Mouse (Mus musculus) gastrocnemius, adult 18-20 months (tissue): Measurements from ENCODE around the gene Cars. TPM values are rescaled to one million over a fixed set of nuclear protein-coding genes. Genes with fewer than 3 reads are reported as not detected.
"Not testable (repeated sequence)": the region's sequence is repeated elsewhere in the genome, so short reads cannot be mapped to it uniquely, and the experiment has no call there.

ENCODE experiments used
- DNase-seq: peaks from one replicate; pipeline ENCODE4 v3.0.0; 2021; ENCODE audit warnings: low spot score
- long read RNA-seq, 2 experiments: library from polyadenylated mRNA; stranded (forward); transcript quantifications; one replicate each; pipeline ENCODE4 v2.0.0; 2021
- total RNA-seq, 2 experiments: library from RNA; stranded (reverse); gene quantifications; 2 replicates each; pipeline ENCODE4 v1.2.3; 2021

Gene Cars
- 10 to 100 TPM; 37.3 to 39.9 TPM for total RNA-seq
- long read RNA-seq, experiment 1, transcript Cars-202 (22 exons, 2,462 nt), result major isoform, 34 of 64 reads
- long read RNA-seq, experiment 1, transcript Cars-201 (23 exons, 3,222 nt), result minor isoform, 24 of 64 reads
- long read RNA-seq, experiment 1, partial matches to known transcripts, result 2 of 64 reads
- long read RNA-seq, experiment 1, other reads (novel, unspliced or antisense), result 4 of 64 reads
- long read RNA-seq, experiment 2, transcript Cars-201 (23 exons, 3,222 nt), result major isoform, 21 of 50 reads
- long read RNA-seq, experiment 2, transcript Cars-202 (22 exons, 2,462 nt), result minor isoform, 20 of 50 reads
- long read RNA-seq, experiment 2, partial matches to known transcripts, result 5 of 50 reads
- long read RNA-seq, experiment 2, other reads (novel, unspliced or antisense), result 4 of 50 reads

DNA sequence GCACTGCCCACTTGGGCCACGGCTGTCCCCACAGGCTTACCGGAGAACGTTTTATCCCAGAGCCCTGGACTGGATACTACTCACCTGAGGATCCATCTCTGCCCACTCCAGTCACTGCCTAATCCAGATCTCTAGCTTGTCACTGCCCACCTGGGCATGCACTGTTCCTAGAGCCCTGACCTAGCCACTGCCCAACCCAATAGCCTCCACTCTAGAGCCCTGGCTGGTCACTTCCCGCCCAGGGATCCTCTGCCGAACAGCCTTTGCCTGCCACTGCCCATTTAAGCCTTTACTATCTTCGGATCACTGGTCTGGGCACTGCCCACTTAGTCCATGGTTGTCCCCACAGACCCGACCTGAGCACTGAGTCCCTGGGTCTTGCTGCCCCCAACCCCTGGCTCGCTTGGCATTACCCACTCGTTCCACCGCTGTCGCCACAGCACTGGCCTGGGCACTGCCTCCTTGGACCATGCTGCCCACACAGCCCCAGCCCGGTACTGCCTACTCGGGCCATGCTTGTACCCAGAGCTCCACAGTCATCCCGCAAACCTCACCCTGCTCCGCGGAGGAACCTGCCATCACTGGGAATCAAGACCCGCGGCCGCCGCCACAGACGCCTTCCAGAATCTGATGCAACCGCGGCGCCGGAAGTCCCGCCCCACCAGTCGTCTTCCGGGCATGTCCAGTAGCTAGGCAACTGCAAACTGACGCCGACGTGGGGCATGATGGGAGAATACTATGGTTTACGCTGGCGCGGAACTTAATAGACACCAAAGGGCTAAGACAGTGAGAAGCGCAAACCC lies at the start of gene Cars:
Cars (minus strand) TSS at position 663 of the 803 bp plus-strand sequence.
- peak; percentile 96 for DNase-seq

DNA sequence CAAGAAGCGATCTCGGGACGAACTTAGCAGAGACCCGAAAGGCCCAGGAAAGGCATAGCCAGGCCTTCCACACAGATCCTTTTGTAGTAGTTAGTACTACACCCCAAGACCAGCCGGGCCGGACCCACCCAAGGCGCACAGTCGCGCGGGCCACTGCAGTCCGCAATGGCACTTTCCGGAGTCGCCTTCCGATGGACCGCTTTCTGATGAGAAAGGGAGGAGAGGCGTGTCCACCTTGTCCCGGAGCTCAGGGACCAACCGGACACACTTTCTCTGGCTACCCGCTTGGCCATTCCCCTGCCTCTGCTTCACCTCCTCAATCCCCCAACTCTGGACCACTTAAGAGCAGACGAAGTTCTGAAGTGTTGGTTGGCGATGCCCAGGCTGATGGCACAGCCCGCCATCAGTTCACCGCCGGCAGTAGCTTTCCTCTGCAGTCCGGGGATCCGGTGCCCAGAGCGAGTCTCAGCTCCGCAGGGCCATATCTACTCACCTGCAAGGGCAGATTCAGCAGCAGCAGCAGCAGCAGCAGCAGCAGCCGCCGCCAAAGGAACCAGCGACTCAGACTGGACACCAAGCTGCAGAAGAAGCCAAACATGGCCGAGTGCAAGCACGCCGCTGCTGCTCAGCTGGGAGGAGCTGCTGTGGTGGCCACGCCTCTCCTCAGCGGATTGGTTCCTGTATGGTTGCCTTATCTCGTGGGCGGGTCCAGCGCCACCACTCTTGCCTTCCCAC lies 49.3 kb upstream of the Cars start, which contains the start of gene Tnfrsf22:
Tnfrsf22 (minus strand) TSS at position 628 of the 735 bp plus-strand sequence.
- peak; percentile 84 for DNase-seq

DNA sequence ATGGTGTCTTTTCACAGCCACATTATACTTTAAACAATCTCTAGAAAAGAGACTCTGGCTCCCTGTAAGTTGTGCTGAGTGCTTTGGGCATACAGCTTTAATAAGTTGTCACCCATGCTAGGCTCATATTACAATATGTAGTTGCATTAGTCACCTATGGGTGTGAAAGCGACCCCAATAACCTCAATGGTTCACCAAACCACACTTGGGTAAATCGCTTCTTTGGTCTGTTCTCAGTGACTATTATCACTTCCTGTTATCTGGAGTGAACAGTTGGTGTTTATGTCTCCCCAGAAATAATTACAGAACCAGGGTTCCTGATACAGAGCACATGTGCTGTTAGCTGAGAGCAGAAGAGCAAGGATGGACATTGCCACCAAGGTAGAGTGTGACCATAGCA lies 44.1 kb upstream of the Cars start:
- not testable (repeated sequence) for DNase-seq

DNA sequence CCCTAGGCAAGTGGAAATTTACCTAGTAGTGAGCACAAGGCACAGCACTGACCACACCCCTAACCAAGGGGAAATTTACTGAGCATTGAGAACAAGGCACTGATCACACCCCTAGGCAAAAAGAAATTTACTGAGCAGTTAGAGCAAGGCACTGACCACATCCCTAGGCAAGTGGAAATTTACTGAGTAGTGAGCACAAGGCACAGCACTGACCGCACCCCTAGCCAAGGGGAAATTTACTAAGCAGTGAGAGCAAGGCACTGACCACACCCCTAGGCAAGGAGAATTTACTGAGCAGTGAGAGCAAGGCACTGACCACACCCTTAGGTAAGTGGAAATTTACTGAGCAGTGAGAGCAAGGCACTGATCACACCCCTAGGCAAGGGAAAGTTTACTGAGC lies 36.8 kb upstream of the Cars start:
- no peak for DNase-seq

DNA sequence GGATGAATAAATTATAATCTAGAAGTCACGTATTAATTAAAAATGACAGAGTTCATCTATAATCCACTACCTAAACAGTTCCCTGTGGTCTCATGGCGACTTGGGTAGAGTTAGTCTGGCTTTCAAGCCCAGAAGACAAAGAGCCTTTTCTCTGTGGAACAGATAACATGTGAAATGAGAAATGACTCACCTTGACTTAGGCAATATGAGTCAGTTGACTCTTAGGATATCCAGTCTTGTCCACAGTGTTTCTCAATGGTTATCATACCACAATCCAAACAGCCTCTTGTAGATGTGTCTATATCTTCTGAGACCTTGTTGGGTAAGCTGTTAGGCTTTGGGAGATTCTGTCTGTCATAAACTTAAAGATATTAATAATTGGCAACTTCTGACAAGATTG lies 31.6 kb upstream of the Cars start:
- no peak for DNase-seq

DNA sequence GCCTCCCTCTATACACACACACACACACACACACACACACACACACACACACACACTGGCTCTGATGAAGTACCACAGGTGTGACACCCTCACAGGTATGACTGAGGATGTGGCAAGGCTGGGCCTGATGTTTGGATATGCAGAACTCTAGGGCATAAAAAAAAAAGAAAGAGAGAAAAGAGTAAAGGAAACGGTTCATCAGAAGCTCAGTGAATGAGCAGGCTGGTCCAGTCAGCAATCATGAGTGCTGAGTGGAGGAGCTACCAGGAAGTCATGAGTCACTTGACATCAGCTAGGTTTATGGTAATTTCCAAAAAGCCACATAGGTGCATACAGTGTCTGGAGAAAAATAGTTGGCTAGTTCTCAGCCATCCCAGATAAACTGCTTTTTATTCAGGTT lies 29.6 kb upstream of the Cars start:
- DNase-seq, result no peak

DNA sequence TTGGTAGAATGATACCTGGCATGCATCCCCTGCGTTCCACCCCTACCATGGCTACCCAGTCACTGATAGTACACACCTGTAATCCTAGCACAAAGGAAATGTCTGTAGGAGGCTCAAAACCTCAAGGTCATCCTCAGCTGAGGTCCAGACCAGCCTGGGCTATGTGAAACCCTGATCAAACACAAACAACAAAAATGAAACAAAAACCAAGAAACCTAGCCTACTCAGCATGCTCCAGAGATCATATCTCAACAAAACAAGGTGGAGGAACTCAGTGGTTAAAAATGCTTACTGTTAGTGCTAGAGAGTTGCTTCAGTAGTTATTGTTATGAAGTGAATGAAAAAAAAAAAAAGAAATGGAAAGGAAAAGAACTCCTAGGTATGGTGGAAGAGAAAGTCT lies 28.6 kb upstream of the Cars start, which contains the start of gene Tnfrsf26:
Tnfrsf26 (minus strand) TSS at position 183 of the 400 bp plus-strand sequence.
- DNase-seq, result no peak

DNA sequence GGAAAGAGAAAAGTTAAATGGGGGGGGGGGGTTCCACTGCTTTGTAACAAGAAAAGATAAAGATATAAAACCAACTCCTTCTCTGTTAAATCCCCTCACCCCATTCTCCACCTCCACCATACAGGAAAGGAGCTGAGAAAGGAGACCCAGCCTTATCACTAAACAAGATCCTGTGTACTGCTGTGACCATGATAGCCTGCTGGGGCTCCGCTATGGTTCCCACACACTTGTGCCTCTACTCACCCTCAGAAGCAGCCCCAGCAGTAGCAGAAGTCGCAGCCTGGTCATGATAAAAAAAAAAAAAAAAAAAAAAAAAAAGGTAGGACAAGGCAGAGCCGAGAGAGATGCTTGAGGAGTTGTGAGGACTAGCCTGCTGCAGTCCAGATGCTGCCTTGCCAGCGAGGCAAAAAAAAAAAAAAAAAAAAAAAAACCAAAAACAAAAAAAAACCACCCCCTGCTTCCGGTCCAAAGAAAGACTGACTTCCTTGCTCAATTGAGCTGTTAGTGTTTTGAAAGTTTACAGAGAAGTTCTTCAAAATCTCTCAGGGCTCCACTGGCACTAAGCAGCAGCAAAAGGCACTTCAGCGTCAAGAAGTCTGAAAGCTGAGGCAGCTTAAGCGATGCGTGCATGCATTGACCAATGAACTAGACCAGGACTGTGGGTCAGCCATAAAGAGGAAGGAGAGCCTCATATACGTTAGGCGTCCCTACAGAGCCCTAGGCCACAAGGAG lies 27.8 kb upstream of the Cars start:
- no peak for DNase-seq

DNA sequence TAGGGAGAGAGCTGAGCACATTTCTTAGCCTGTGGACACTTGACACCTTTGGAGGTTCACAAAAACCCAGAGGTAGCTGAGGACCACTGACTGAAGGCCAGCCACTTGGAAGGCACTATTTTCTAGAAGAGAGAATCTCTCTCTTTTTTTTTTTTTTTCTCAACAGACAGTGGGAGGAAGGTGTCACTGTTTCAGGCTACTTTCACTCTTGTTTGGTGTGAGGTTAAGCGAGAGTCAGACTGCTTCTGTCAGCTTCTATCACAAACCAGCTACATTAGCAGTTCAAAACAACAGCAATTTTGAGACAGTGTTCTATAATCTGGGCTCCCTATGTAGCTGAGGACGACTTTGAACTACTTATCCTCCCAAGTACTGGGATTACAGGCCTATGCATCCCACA lies 26.3 kb upstream of the Cars start:
- no peak for DNase-seq

DNA sequence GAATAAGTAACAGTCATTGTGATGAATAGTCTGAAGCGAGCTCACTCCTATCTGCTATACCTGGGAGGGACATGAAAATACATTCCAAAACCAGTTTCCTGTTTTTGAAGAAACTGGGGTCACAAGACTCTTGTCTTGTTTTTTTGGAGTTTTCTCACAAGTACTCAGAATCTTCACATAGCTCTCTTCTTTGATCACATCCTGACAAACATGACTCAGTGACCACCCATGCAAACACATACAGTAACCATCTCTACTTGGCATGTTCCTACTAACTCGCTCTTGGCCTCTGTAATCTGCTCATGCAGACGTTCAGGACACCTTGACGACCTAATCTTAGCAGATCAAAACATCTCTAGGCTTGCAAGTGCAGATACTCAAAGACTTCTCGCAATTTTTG lies 25.3 kb upstream of the Cars start:
- DNase-seq, result no peak

DNA sequence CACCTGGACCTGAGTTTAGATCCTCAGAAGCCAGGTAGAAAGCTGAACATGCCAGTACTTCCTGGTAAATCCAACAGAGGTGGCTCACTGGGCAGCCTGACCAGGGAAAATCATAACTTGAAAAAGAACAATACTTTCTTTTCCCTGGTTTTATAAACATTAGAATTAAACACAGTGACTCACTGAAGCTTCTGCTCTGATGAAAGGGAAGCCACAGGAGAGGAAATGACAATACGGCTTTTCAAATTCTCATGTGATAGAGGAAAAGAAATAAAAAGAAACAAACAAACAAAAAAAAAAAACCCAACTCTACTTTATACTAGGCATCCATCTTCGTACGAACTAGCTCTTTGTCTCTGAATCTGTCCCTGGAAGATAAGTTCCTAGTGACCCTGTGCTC lies 24.7 kb upstream of the Cars start:
- DNase-seq, result no peak

DNA sequence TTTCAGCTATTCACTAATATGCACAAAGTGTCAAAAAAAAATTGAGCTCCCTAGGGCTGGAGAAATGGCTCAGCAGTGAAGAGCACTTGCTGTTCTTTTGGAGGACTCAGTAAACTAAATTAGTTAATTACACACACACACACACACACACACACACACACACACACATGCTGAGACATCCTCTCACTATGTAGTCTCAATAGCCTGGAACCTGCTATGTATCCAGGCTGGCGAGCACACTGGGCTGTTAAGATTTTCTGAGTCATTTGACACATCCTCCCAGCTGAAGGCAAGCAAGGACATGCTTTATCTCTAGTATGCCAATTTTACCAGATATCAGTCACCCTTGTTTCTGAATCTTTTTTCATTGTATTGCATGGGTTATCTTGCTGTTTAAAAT lies 21.1 kb upstream of the Cars start:
- no peak for DNase-seq

DNA sequence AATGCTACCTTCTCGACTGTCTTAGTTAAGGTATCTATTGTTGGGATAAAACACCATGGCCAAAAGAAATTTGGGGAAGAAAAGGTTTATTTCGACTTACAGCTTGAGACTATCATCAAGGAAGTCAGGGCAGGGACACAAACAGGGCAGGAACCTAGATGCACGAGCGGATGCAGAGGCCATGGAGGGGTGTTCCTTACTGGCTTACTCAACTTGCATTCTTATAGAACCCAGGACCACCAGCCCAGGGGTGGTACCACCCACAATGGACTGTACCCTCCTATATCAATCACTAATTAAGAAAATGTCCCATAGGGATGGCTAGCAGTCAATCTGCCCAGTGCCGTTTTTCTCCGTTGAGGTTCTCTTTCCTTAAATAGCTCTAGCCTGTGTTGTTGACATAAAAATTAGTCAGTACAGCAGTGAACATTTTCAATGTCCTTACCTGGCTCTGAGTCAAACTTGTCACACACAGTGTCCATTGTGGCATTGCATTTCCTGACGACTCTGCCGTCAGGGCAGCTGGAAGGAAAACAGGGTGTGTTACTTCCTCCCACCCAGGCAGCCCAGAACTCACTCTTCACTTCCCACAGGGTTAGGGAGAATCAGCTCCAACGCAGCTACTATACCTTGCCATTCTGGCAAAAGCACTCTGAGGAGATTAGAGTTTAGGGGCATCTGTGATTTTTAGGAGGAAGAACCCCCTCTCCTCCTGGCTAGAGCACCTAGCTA lies 14.7 kb upstream of the Cars start:
- DNase-seq, result peak; percentile 9

DNA sequence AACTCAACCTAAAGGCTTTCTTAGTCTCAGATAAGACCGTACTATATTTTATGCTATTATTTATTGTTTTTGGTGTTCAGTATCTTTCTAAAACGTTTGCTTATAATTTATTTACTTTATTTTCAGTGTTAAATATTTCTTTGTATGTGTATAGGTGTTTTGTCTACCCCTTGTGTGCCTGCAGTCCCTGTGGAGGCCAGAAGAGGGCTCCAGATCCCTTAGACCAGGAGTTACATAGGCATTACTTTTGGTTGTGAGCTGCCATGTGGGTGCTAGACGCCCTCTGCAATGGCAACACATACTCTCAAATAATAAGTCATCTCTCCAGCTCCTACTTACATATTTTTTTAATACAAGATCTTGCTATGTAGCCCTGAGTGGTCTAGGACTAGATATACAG lies 12.3 kb upstream of the Cars start:
- DNase-seq, result no peak

DNA sequence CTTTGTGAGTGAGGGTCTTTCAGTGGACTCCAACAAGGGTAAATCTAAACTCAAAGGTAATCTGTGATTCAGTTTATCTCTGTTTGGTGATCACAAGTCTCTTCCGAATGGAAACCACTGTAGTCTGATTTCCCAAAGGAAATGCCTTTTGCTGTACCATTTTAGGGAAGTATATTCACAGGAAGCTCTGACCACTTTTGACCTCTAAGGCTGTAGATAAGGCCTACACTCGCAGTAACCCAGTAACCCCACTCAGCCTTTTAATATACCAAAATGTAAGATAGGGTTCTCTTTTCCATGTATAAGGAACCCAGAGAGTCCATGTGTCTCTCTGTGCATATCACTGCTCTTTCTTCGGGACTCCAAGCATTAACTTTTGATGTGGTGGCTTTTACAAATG lies 5.4 kb upstream of the Cars start:
- no peak for DNase-seq

DNA sequence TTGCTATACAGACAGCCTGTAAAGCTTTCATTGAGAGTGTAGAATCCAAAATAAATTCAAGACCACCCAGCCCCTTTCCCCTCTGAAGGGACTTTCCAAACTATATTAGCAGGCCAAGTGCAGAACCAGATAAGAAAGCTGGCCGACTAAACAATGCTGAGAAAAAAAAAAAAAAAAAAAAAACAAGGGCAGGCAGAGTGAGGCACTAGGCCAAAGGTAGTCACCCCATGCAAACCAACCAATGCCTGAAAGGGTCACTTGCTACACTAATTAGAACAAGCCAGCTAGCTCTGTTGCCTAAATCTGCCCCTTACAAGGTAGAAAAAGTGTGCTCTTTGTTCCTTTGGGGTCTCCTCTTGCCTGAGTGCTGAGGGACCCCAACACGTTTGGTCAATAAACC lies 5.0 kb upstream of the Cars start:
- DNase-seq, result no peak

DNA sequence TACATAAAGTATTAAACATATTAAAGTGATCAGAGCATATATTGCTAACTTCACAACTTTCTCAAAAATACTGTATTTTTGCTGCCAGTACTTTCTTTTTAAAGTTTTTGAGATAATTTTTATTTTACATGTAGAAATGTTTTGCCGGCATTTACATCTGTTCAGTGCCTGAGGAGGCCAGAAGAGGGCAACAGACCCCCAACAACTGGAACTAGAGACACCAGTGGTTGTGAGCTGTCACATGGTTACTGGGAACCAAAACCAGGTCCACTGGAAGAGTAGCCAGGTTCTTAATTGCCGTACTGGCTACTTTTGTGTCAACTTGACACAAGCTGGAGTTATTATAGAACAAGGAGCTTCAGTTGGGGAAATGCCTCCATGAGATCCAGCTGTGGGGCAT lies 1.8 kb upstream of the Cars start:
- DNase-seq, result no peak

DNA sequence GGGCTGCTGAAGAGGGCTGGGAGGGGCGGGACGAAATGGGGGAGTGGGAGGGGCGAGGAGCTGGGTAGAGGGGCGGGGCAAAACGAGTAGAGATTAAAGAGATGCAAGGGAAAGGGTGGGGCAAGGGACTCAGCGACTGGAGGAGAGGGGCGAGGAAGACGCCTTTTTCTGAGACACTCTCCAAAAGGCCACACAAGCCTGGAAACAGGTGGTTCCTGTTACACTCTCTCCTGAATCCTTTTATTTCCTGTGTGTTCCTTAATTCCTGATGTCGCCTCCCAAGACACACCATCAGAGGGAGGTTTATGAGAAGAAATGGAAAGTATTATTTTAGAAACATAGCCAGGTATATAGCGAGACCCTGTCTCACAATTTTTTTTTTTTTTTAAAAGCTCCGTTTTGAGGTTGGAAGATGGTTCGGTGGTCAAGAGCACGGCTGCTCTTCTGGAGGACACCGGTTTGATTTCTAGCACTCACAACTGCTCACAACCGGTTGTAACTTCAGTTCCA lies 396 bp upstream of the Cars start:
- DNase-seq, result no peak

DNA sequence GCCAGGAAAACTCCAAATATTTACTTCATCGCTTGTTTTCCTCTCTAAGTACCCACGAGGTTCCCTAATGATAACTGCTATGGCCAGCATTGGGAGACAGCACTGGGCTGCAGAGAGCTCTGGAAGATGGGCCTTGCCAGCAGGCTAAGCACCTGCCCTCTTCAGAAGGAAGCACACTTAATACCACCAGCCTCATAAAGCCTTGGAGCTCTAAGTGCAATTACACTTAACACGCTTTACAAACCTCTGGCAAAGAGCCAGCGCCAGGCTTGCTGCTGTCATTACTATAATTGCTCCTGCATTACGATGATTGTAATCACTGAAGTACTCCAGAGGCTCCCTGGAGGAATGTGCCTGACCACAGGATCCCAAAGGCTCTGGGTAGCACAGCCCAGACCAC lies 5.0 kb downstream of the Cars start:
- DNase-seq, result no peak

DNA sequence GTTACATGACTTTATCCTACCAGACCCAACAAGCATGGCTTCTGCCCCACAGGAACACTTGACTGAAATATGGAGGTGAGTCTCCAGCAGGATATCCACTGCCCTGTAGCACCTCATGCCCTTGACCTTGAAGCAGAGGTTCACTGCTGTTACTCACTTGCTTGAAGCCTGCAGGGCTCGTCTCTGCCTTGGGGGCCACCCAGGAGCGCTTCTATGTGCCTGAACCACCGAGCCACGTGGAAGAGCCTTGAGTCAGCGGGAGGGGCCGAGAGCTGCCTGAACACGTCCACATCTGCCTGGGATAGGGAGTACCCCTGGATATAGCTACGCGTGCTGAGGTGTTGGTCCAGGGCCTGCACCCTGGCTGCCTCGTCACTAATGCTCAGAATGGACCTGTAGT lies 7.6 kb downstream of the Cars start:
- DNase-seq, result no peak
